Mouse (Mus musculus): ENCODE data around the gene Qrich2.
A peak's percentile ranks its signal among the peaks of the same experiment; 100 is the strongest.

Qrich2 gene

DNA sequence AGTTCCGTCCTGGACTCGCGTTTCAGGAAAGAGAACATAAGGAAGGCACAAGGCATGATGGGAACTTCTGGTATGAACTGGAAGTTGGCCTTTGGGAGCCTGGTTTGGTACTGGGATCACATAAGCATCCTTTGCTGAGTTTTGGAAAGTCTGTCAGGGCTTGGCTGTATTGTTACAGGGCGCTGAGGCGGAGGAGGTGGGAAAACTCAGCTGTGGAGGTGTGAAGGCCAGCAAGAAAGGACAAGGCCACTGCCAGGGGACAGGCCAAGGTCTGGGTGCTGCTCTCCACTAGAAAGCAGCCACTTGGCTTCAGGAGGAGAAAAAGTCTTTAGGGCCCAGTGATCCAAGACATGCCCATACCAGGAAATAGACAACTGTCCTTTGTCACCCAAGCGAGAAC, 22.7 kb downstream of the Qrich2 start:
- no peak for DNase-seq

DNA sequence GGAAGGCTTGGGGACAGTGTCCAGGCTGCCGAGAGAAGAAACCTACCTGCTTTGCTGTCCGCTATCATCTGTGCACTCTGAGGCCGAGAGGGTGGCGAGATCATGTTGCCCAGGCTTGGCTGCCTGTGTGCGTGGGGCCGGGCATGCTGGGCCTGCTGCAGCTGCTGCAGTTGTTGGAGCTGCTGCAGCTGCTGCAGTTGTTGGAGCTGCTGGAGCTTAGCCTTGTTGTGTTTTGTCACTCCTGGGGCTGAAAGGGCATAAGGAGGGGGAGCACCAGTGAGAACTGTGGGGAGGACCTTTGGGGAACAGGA, 23.2 kb downstream of the Qrich2 start:
- DNase-seq, result no peak

DNA sequence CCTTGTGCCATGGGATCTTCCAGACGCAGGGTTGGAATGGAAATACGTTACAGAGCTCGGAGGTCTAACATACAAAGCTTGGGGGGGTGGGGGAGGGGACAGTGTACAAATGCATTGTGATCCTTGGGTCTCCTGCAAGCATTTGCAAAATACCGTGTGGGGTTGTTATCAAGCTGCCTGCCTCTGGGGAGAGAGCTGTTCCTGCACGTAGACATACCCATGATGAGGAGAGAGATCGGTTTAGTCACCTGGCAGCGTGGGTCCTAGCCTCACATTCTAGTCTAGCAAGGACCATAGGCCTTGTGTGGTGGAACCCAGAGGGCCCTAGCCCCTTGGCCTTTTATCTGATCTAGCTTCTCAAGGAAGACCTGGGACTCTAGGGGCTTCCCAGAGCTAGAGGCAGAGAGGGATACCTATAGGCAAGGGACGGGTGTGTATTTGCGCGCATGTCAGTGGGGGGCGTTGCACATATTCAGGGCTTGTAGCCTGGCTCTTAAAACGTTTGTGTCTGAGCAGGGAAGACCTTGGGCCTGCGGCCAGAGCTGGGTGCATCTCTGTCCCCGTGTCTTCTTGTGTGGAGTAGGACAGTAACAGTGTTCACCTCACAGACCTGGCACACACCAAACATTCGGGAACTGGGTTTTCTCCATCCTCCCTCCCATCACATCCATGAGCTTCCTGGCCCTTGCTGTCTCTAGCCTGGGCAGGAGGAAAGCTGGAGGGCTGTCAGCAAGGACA, 23.7 kb downstream of the Qrich2 start:
- DNase-seq, result no peak

DNA sequence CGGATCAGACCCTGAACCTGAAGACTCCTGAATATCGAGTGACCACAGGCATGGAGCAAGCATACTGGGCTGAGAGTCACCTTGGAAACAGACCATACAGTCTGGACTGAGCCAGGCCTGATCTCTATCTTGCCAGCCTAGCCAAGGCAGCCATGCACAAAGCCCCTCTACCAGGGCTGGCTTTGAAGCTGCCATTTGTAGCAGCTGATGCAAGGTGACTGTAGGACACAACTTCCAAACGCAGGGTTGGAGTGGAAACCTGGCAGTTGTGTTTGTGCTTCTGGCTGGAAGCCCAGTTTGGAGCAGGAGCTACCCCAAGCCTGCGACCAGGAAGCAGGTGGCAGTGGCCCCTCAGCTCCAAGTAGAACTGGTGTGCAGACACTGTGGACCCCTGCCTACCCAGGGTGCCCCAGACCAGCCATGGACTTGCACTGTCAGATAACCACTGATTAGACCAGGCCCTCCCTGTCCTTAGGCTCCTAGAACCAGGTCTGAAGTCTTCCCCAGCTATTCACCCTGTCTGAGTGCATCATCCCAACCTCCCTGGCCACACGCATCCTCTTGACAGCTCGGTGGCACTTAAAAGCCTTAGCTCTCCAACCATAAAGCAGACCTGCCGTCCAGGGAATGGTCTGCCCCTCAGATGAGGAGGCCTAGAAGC, 25.5 kb downstream of the Qrich2 start:
- DNase-seq, result peak; percentile 72 to 77

DNA sequence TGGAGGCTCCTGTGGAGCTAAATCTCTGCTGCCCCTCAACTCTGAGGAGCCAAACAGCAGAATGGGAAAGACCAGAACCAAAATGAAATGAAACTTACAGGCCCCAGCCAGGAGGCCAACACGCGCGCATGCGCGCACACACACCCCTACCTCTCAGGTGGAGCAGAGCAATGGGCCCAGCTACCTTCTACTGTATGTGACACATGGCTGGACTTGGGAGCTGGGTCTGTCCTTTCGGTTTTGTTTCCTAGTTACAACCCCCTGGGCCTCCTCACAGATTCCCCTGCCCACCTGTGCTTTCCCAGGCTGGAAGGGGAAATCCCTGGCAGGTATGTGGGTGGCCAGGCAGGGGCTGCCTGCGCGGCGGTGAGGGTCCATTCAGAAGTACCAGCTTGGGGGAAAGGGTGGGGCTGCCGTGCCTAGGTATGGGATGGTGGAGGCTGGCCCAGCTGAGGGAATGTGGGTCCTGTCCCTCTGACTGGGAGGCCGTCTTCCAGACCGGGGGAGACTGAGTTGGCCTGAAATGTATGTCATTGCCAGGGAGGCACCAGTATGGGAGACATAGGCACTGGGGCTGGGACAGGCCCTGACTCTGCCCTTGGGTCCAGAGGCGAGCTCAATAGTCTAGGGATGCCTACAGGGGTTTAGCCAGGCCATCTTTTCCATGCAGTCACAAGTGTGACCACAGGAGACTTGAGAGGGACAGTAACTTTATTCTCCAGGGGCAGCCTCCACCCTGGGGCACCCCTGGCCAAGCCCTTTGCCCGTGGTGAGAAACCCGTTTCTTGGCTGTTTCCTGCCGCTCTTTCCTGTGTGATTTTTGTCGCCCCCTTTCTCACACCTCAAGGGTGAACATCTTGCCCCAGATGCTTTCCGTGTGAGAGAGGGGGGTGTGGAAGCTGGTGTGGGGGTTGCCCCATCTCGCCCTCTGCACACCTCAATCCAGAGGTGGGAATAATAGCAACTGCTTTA, 26.5 kb downstream of the Qrich2 start:
- no peak for DNase-seq

DNA sequence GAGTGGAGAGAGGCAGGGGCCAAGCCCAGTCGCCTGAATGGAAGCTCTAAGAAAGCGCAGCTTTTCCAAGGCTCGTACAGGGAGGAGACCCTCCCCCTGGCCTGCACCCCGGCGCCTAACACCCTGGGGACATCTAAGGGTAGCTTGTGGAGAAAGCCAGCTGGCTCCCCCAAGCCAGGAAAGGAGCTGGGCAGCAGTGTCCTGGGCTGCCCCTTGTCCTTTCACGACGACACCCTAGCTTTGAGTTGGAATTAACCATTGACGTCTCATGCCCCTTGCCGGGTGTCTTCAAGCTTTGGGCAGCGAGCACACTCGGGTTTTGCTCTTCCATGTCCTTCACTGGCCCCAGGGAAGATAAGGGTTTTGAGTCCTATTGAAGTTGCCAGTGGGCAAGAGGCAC, 28.5 kb downstream of the Qrich2 start:
- DNase-seq, result no peak

DNA sequence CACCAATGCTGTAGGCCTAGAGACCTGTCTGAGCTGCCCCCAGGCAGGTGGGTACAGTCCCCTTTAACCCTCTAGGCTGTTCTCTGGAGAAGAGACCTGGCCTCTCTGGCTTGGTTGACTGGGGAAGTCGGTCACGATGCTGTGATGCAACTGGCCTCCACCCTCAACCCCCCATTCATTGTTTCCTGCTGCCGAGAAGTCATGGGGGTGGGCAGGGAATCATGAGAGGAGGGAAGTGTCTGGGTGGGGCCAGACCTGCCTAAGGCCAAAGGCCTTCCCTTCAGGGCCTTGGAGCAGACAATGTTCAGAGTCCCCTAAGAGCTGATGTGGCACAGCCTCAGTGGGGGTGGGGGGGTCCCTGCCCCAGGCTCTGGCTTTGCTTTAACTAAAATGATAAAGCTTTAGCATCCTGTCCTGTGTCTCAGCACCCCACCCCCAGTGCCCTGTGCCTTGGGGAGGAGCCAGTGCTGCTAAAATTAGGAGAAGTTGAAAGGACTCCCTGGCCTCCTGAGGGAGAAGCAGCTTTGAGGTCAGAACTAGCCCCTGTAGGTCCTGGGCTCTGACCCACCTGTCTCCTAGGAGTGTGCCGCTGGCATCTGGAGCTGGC, 29.2 kb downstream of the Qrich2 start:
- no peak for DNase-seq

DNA sequence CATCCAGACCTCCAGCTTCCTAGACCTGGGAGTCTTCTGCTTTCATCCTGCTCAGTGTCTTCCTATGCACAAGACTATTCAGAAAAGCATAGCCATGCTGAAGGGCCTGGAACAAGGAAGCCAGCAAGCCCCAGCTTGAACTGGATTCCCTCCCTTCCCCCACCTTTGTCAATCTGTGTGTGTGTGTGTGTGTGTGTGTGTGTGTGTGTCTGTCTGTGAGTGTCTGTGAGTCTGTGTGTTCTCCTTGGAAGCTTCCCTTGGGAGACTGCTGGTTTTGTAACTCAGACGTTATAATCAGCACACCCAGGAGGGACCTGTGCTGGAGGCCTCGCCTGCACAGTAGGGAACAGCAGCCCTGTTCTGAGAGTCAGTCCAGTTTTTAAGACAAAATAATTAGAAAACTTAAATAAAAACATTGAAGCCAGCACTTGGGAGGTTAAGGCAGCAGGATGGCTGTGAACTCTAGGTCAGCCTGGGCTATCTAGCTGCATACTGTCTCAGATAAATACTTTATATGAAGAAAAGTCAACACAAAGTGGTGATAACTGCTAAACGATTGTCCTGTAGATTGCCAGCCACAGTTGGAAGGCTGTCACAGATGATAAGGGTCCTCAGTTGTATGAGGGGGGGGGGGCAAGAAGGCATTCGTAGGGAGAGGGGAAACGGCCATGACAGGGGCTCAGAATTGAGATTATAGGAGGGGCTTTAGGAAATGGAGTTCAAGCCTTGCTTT, 29.9 kb downstream of the Qrich2 start:
- no peak for DNase-seq

DNA sequence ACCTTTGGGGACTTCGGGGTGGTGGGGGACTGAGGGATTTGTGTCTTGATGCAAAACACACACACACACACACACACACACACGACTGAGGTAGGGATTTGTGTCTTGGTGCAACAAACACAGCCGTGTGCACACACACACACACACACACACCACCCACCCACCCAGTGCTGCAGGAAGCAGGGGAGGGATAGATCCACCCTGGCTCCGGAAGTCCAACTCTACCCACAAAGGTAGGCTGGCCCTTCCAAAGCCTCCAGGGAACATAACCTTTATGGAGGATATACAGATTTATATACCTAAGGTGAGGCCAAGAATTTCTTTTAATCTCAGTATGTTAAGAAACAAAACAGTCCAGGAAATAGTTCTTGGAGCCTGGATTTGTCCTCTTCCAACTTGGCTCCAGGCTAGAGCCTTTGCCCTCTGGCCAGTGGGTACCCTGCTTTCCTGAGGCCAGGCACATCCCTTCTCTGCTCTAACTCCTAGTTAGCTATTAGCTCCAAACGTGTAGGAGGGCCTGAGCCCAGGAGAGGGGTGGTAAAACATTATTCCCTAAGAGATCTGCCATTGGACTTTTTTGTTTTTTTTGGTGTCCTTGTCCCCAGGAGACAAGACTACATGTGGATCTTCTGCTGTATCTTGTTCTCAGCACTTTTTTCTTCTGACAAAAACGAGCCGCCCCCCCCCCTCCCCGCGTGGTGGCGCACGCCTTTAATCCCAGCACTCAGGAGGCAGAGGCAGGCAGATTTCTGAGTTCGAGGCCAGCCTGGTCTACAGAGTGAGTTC, 30.9 kb downstream of the Qrich2 start:
- DNase-seq, result no peak

DNA sequence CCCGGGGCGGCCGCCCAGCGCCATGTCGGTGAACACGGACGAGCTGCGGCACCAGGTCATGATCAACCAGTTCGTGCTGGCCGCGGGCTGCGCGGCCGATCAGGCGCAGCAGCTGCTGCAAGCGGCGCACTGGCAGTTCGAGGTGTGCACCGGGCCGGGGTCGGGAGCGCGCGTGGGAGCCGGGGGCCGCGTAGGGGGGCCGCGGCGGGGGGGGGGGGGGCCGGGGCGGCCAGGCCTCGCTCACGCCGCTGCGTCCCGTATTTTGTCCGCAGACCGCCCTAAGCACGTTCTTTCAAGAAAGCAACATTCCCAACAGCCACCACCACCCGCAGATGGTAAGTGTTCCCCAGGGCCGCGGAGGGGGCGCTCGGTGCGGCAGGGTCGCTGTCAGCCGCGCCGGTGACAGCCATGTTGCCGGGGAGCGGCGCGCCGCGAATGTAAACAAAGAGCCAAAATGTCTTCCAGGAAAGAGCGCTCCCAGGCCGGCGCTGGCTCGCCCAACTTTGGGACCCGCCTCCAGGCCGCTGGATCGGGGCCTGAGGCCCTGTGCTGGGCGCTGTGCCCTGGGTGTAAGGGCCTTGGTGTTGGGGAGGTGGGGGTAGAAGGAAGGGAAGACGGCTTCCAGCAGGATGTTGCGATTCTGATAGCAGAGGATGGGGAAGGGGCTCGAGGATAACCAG, 31.6 kb downstream of the Qrich2 start:
- DNase-seq, result peak; percentile 80 to 82

DNA sequence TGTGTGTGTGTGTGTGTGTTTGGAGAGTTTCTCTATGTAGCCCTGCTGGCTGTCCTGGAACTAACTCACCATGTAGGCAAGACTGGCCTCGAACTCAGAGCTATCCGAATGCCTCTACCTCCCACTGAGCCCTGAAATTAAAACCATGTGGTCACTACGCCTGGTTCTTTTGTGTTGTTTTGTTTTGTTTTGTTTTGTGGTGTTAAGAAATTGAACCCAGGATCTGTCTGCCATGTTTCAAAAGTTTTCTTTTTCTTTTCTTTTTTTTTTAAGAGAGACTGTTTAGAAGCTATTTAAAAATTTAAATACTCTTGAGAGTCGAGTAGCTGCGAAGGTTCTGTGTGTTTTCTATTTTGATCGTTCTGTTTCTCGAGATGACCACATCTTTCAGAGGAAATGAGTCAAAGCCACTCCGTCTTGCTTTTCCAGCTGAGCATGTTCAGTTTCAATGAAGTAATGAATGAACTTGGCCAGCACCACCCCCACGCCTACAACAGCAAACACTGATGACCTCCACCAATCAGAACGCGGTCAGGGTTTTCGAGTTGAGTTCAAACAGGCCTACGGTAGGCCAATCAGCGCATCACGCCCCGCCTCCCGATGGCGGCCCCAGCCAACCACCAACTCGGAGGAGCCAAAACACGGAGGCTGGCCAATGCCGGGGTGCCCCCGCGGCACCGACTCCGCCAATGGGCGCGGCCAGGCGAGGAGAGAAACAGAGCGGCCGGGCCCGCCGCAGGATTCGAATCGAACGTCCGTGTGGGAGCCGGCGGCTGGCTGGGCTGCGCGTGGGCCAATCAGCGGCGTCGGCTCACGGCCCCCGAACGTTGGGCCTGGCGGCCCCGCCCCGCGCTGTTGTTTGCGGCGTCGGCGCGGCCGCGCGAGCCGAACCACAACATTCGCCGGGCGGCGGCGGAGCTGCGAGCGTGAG, 32.4 kb downstream of the Qrich2 start, which contains the start of gene Ubald2:
TSS of gene Ubald2 (plus strand) at position 739 of the 931 bp plus-strand sequence.
- peak; percentile 99 to 100 for DNase-seq

DNA sequence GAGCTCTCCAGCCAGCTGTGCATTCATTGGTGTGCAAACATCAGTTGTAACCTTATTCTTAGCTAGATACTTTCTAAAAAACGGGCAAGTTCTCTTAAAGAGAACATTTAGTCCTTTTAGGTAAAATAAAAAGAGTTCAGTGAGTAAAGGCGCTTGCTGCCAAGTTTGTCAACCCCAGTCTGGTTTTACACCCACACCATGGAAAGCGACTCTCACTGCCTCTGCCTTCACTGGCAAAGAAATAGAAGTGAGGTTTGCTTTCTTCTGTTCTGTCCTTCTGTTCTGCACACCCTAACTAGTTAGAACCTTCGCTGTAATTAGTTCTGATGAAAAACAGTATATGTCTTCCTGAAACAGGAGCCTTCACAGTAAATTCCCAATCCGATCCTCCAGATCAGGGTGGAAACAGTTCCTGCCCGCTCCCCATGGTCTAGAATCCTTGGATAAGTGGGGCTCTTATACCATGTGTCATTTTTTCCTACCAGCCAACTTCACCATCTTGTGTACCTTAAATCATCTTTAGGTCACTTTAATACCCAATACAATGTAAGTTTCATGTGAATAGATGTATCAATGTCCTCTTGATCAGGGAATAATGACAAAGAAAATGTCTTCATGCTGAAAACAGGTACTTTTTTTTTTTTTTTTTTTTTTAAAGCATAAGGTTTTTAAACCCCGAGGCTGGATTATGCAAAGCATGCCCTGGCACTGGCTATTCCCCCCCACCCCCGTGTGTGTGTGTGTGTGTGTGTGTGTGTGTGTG, 33.3 kb downstream of the Qrich2 start:
- DNase-seq, result no peak

DNA sequence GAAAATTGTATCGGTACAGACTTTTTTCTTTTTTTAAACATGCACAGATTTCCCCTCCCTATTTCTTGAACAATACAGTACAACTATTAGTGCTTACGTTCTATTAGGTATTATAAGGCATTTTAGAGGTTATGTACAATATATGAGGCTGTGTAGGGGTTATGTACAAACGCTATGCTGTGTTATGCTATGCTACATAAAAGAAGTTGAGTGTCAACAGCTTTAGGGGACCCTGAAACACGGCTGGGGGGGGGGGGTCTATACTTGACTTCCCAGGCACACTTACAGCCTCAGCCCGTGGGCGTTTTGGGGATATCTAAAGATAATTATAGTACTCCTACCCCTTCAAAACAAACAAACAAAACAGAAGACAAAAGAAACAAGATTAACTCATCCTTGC, 33.9 kb downstream of the Qrich2 start:
- DNase-seq, result no peak

DNA sequence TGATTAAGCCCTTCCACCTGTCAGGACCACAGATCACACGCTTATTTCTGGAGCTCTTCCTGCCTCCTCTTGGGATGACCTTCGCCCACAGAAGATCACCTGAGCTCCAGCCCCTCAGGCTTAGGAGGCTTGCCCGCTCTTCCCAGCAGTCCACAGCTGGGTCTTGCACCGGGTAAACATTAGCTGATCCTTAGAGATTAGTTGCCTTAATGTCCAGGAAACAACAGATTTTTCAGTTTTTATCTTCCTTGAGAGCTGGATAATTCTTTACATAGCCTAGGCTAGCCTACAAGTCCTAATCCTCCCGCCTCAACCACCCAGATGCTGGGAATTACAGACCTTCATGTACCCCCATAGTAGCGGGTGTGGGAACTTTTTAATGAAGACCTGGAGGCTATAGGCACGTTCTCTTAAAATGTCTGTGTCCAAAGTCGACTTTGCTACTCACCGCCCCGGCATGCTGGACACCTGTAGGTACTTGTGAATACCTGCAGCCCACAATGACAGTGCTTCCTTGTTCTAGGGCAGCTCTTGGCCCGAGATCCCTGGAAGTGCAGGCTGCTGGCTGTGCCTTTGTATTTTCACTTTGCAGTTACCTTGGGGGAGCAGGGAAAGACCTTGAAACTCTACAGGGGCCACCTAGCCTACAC, 34.5 kb downstream of the Qrich2 start:
- no peak for DNase-seq

DNA sequence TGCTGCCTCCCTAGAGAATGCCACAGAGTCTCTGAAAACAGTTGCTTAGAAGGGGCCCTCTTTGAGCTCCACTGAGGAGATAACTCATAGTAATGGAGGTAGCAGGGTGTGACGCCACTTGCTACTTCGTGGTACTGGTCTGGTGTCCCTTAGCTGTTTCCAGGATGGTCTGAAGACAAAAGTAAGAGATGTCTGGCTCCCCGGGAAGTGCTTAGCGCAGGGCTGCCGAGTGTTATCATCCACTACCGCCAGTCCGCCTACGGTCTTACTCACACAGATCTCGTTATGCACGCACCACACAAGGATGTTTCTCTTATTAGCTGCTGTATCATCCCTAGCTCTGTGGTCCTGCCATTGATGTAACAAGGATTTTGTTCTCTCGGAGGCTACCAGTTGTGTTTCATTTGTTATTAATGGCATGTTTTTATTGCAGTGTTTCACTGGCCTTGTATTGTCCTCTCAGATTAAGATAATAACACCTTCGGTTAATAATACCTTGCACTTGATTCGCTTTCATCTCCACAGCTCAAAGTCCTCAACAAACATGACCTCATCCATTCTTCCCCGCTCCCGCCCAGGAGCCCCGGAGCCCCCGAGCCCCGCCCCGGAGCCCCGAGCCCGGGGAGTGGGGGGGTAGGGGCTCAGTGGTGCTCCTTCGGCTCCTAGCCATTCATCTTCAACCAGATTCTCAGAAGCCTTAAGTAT, 35.2 kb downstream of the Qrich2 start:
- DNase-seq, result no peak

DNA sequence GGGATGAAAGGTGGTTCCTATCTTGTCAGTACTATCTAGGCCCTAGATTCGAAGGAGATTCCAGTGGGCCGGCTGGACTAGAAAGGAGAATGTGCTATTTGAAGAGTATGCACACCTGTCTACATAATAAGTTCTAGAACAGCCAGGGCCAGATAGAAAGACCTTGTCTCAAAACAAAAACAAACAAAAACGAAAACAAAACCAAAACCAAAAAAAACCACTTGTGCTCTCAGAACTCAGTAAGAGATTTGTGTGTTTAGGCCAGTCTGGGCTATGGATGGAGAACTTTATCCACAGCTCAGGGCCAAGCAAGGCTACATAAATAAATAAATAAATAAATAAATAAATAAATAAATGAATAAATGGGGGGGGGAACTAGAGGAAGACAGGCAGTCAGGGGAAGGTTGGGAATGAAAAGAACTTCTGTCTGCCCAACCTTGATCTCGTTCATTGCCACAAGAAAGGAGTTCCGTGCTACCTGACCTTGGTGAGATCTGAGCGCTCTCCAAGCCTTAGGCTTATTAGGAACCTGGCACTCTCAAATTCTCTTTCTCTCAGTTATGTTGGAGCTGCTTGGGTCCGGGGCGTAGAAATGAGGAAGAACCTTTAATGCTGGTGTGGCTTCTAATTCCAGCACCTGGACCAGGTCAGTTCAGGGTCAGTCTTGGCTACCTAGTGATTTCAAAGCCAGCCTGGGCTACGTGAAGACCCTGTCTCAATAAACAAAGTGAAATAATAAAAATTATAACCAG, 36.0 kb downstream of the Qrich2 start:
- DNase-seq, result no peak
